Mouse (Mus musculus) frontal cortex, postnatal 14 days (tissue): ENCODE data around the gene Fbxl20.

ENCODE experiments used
- DNase-seq, 2 experiments: peaks; one replicate each; pipeline ENCODE4 v3.0.0; 2022; ENCODE audit warnings: low spot score in 2 of 2

Gene Fbxl20

GRCm38 (mm10) chr11:98088224-98088623 is 62.0 kb downstream of the Fbxl20 start:
- DNase-seq, result no peak

- DNase-seq, result no peak
These were observed 63.6 kb downstream of the Fbxl20 start for GRCm38 (mm10) chr11:98086574-98086973.

GRCm38 (mm10) chr11:98086141-98086540 is 64.1 kb downstream of the Fbxl20 start:
- no peak for DNase-seq

- no peak for DNase-seq
These were observed 67.5 kb downstream of the Fbxl20 start for GRCm38 (mm10) chr11:98082745-98083144.

GRCm38 (mm10) chr11:98080450-98080849 is 69.8 kb downstream of the Fbxl20 start:
- no peak for DNase-seq

- no peak for DNase-seq
These were observed 73.1 kb downstream of the Fbxl20 start for GRCm38 (mm10) chr11:98077086-98077485.

GRCm38 (mm10) chr11:98075195-98075808 is 74.9 kb downstream of the Fbxl20 start:
- peak; percentile 80 to 94 for DNase-seq

- no peak for DNase-seq
These were observed 76.8 kb downstream of the Fbxl20 start for GRCm38 (mm10) chr11:98073442-98073841.

- no peak for DNase-seq
These were observed 82.9 kb downstream of the Fbxl20 start for GRCm38 (mm10) chr11:98067255-98067654.

GRCm38 (mm10) chr11:98066201-98066600 is 84.0 kb downstream of the Fbxl20 start:
- DNase-seq, result no peak

GRCm38 (mm10) chr11:98061904-98062562 is 88.2 kb downstream of the Fbxl20 start:
- no peak for DNase-seq

- DNase-seq, result no peak
These were observed 88.8 kb downstream of the Fbxl20 start for GRCm38 (mm10) chr11:98061441-98061840.

- DNase-seq, result no peak
These were observed 90.0 kb downstream of the Fbxl20 start for GRCm38 (mm10) chr11:98060104-98060692.

GRCm38 (mm10) chr11:98059662-98060061 is 90.5 kb downstream of the Fbxl20 start:
- no peak for DNase-seq

GRCm38 (mm10) chr11:98057998-98058397 is 92.2 kb downstream of the Fbxl20 start:
- no peak for DNase-seq

GRCm38 (mm10) chr11:98057466-98057865 is 92.7 kb downstream of the Fbxl20 start:
- DNase-seq, result no peak

GRCm38 (mm10) chr11:98052989-98053834 is 97.0 kb downstream of the Fbxl20 start, which contains the start of gene Stac2:
Gene Stac2 (minus strand): TSS chr11:98053462.
- DNase-seq, result no peak

- DNase-seq, result no peak
These were observed 97.8 kb downstream of the Fbxl20 start for GRCm38 (mm10) chr11:98052129-98052988.

GRCm38 (mm10) chr11:98051611-98052128 is 98.5 kb downstream of the Fbxl20 start:
- no peak for DNase-seq

GRCm38 (mm10) chr11:98050940-98051339 is 99.3 kb downstream of the Fbxl20 start:
- DNase-seq, result no peak

- DNase-seq, result no peak
These were observed 99.7 kb downstream of the Fbxl20 start for GRCm38 (mm10) chr11:98050520-98050815.
